Mouse (Mus musculus): ENCODE data around the gene Cst3. TPM values are rescaled to one million over a fixed set of nuclear protein-coding genes. Genes with fewer than 3 reads are reported as not detected.
A peak's percentile ranks its signal among the peaks of the same experiment; 100 is the strongest.

Cst3 gene
- total and polyA plus RNA-seq, 3 experiments = 36.9 to 105 (median 71.8) TPM

- peak; percentile 11 for DNase-seq (ENCODE audit: low spot score)
- H3K9me3 ChIP-seq (replicated peaks) = no peaks in the 10 kb centered on the region
- H3K4me3 ChIP-seq (ENCODE audit: low read depth, low read length) = peak overlapping the region; percentile 97
- H3K36me3 ChIP-seq (replicated peaks) = peaks cover 37% of the 10 kb centered on the region
- H3K4me1 ChIP-seq (ENCODE audit: insufficient read depth, low read depth, low read length) = peaks cover 34% of the 10 kb centered on the region
- TF ChIP-seq POLR2AphosphoS5 (IDR thresholded peaks at IDR 0.05; ENCODE audit: insufficient replicate concordance, low read depth, low read length) (no peak), GATA2 (IDR thresholded peaks at IDR 0.05; ENCODE audit: borderline replicate concordance, low read depth, low read length) (no peak), TAL1 (conservative IDR thresholded peaks at IDR 0.05; ENCODE audit: low read depth, low read length) (no peak), CTCF (IDR thresholded peaks at IDR 0.05; ENCODE audit: low read depth, low read length) (no peak), GATA1 (IDR thresholded peaks at IDR 0.05; ENCODE audit: borderline replicate concordance, low read length) (no peak)
- peaks cover 11% of the 10 kb centered on the region for H3K27me3 ChIP-seq (ENCODE audit: insufficient read depth, low read length)
- peak; percentile 32 for ATAC-seq (ENCODE audit: extremely low read depth, insufficient number of reproducible peaks, low FRiP score, poor library complexity, severe bottlenecking)
Measured at GRCm38 (mm10) chr2:148874617-148875334, 716 bp downstream of the Cst3 start.

- no peak for ATAC-seq (ENCODE audit: extremely low read depth, insufficient number of reproducible peaks, low FRiP score, poor library complexity, severe bottlenecking)
- DNase-seq (ENCODE audit: low spot score) = no peak
- Histone ChIP-seq H3K36me3 (replicated peaks) (peaks cover 37% of the 10 kb centered on the region), H3K4me1 (ENCODE audit: insufficient read depth, low read depth, low read length) (peaks cover 34% of the 10 kb centered on the region), H3K4me3 (ENCODE audit: low read depth, low read length) (peak overlapping the region; percentile 97), H3K9me3 (replicated peaks) (no peaks in the 10 kb centered on the region), H3K27me3 (ENCODE audit: insufficient read depth, low read length) (peaks cover 8% of the 10 kb centered on the region)
- TF ChIP-seq TAL1 (conservative IDR thresholded peaks at IDR 0.05; ENCODE audit: low read depth, low read length) (no peak), POLR2AphosphoS5 (IDR thresholded peaks at IDR 0.05; ENCODE audit: insufficient replicate concordance, low read depth, low read length) (no peak), GATA1 (IDR thresholded peaks at IDR 0.05; ENCODE audit: borderline replicate concordance, low read length) (no peak), CTCF (IDR thresholded peaks at IDR 0.05; ENCODE audit: low read depth, low read length) (no peak), GATA2 (IDR thresholded peaks at IDR 0.05; ENCODE audit: borderline replicate concordance, low read depth, low read length) (no peak)
Measured at GRCm38 (mm10) chr2:148874224-148874616, 1.3 kb downstream of the Cst3 start.

- H3K4me3 ChIP-seq (ENCODE audit: low read depth, low read length) = no peak overlapping the region
- ATAC-seq (ENCODE audit: extremely low read depth, insufficient number of reproducible peaks, low FRiP score, poor library complexity, severe bottlenecking) = no peak
- H3K4me1 ChIP-seq (ENCODE audit: insufficient read depth, low read depth, low read length) = peaks cover 34% of the 10 kb centered on the region
- H3K27me3 ChIP-seq (ENCODE audit: insufficient read depth, low read length) = no peaks in the 10 kb centered on the region
- no peak for TF ChIP-seq CTCF (IDR thresholded peaks at IDR 0.05; ENCODE audit: low read depth, low read length)
- no peak for TF ChIP-seq POLR2AphosphoS5 (IDR thresholded peaks at IDR 0.05; ENCODE audit: insufficient replicate concordance, low read depth, low read length)
- TF ChIP-seq GATA2 (IDR thresholded peaks at IDR 0.05; ENCODE audit: borderline replicate concordance, low read depth, low read length) = no peak
- TF ChIP-seq TAL1 (conservative IDR thresholded peaks at IDR 0.05; ENCODE audit: low read depth, low read length) = no peak
- no peak for DNase-seq (ENCODE audit: low spot score)
- H3K36me3 ChIP-seq (replicated peaks) = peaks cover 37% of the 10 kb centered on the region
- no peaks in the 10 kb centered on the region for H3K9me3 ChIP-seq (replicated peaks)
Measured at GRCm38 (mm10) chr2:148872860-148873259, 2.6 kb downstream of the Cst3 start.

GRCm38 (mm10) chr2:148870526-148870925 lies 5.0 kb downstream of the Cst3 start:
- Histone ChIP-seq H3K27me3 (ENCODE audit: insufficient read depth, low read length) (no peaks in the 10 kb centered on the region), H3K4me3 (ENCODE audit: low read depth, low read length) (no peak overlapping the region), H3K4me1 (ENCODE audit: insufficient read depth, low read depth, low read length) (peaks cover 24% of the 10 kb centered on the region), H3K36me3 (replicated peaks) (peaks cover 37% of the 10 kb centered on the region), H3K9me3 (replicated peaks) (no peaks in the 10 kb centered on the region)
- DNase-seq (ENCODE audit: low spot score) = no peak
- ATAC-seq (ENCODE audit: extremely low read depth, insufficient number of reproducible peaks, low FRiP score, poor library complexity, severe bottlenecking) = no peak
- no peak for TF ChIP-seq POLR2AphosphoS5 (IDR thresholded peaks at IDR 0.05; ENCODE audit: insufficient replicate concordance, low read depth, low read length)
- no peak for TF ChIP-seq GATA1 (IDR thresholded peaks at IDR 0.05; ENCODE audit: borderline replicate concordance, low read length)
- no peak for TF ChIP-seq GATA2 (IDR thresholded peaks at IDR 0.05; ENCODE audit: borderline replicate concordance, low read depth, low read length)
- no peak for TF ChIP-seq TAL1 (conservative IDR thresholded peaks at IDR 0.05; ENCODE audit: low read depth, low read length)
- TF ChIP-seq CTCF (IDR thresholded peaks at IDR 0.05; ENCODE audit: low read depth, low read length) = no peak

GRCm38 (mm10) chr2:148868959-148869358 lies 6.5 kb downstream of the Cst3 start:
- Histone ChIP-seq H3K36me3 (replicated peaks) (peaks cover 33% of the 10 kb centered on the region), H3K4me3 (ENCODE audit: low read depth, low read length) (no peak overlapping the region), H3K4me1 (ENCODE audit: insufficient read depth, low read depth, low read length) (peaks cover 13% of the 10 kb centered on the region), H3K27me3 (ENCODE audit: insufficient read depth, low read length) (peaks cover 2% of the 10 kb centered on the region; the same call in 1 of the 2 replicates), H3K9me3 (replicated peaks) (no peaks in the 10 kb centered on the region)
- TF ChIP-seq TAL1 (conservative IDR thresholded peaks at IDR 0.05; ENCODE audit: low read depth, low read length) (no peak), GATA1 (IDR thresholded peaks at IDR 0.05; ENCODE audit: borderline replicate concordance, low read length) (no peak), POLR2AphosphoS5 (IDR thresholded peaks at IDR 0.05; ENCODE audit: insufficient replicate concordance, low read depth, low read length) (no peak), GATA2 (IDR thresholded peaks at IDR 0.05; ENCODE audit: borderline replicate concordance, low read depth, low read length) (no peak), CTCF (IDR thresholded peaks at IDR 0.05; ENCODE audit: low read depth, low read length) (no peak)
- ATAC-seq (ENCODE audit: extremely low read depth, insufficient number of reproducible peaks, low FRiP score, poor library complexity, severe bottlenecking) = no peak
- DNase-seq (ENCODE audit: low spot score) = no peak

- Histone ChIP-seq H3K36me3 (replicated peaks) (no peaks in the 10 kb centered on the region), H3K9me3 (replicated peaks) (no peaks in the 10 kb centered on the region), H3K4me3 (ENCODE audit: low read depth, low read length) (no peak within 1 kb of the TSS), H3K4me1 (ENCODE audit: insufficient read depth, low read depth, low read length) (no peaks in the 10 kb centered on the region), H3K27me3 (ENCODE audit: insufficient read depth, low read length) (peaks cover 2% of the 10 kb centered on the region; the same call in 1 of the 2 replicates)
- DNase-seq (ENCODE audit: low spot score) (no peak), ATAC-seq (ENCODE audit: extremely low read depth, insufficient number of reproducible peaks, low FRiP score, poor library complexity, severe bottlenecking) (no peak)
- TF ChIP-seq CTCF (IDR thresholded peaks at IDR 0.05; ENCODE audit: low read depth, low read length) (no peak), GATA1 (IDR thresholded peaks at IDR 0.05; ENCODE audit: borderline replicate concordance, low read length) (no peak), GATA2 (IDR thresholded peaks at IDR 0.05; ENCODE audit: borderline replicate concordance, low read depth, low read length) (no peak), TAL1 (conservative IDR thresholded peaks at IDR 0.05; ENCODE audit: low read depth, low read length) (no peak), POLR2AphosphoS5 (IDR thresholded peaks at IDR 0.05; ENCODE audit: insufficient replicate concordance, low read depth, low read length) (no peak)
Measured at GRCm38 (mm10) chr2:148864966-148865365, 10.5 kb downstream of the Cst3 start, which contains the start of gene 9230104L09Rik. 9230104L09Rik (minus strand) TSS chr2:148865038.
